Mouse (Mus musculus): ENCODE measurements at regions not wholly inside any gene's neighbourhood (a gene's known extent, or its start where the extent isn't known, plus 50 kb on each side); places are given as distances from the start of the nearest gene placed in this dataset.

DNA sequence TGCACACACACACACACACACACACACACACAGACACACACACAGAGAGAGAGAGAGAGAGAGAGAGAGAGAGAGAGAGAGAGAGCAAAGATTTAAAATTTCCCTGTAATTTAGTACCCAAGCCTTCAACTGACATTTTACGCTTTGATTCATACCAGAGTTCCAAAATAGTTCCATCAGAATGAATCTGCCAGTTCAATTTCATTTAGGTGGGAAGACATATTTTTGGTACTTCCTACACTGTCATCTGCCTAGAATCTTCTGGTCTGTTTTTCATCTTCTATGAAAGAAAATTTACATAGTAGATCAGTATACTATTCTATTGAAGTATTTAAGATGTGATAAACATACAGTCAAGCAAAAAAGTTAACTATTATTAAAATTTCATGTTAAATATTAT, 1177.4 kb downstream of the Zpld1 start:
- intact Hi-C loops (cut with DNase I): no loop called here

DNA sequence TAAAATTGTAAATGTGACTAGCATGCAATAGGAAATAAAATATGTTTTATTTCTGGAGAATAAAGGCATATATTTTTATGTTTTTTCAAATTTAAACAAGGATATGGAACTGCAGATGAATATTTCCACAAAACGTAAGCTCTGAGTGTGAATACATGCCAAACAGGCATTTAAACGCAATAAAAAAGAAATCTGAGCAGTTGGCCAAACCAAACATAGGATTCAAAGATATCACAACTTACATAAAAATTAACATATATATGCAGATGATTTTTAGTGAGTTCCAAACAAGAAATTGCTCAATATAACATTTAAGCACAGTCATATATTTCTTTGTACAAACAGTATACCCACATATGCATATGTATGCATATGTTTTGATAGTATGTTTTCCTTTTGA, 1199.1 kb downstream of the Zpld1 start:
- intact Hi-C loops (cut with DNase I): no loop called here
- no peak for DNase-seq (ENCODE audit: low spot score in 2 of 2)

More for the DNA sequence above, 1177.4 kb downstream of the Zpld1 start:
- DNase-seq (ENCODE audit: low spot score in 2 of 2): peak in 1 of 2 experiments; percentile 2

DNA sequence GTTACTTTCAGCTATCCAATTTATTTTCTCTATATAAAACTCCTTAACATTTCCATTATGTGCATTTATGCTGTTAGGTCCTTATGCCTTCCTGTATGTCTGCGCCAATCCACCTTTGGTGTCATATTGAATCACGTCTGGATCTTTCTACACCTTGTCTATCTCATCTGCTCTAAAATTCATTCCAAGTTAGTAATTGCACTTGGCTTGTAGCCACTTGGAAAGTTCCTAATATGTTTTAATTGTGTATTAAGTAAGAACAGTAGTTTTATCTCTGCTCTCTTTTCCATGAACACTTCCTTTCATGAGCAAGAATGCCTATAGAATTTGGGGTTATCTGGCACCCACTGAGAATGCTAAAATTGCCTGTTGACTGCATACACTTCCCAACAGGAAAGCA, 1205.6 kb downstream of the Zpld1 start:
- DNase-seq (ENCODE audit: low spot score in 2 of 2): no peak

DNA sequence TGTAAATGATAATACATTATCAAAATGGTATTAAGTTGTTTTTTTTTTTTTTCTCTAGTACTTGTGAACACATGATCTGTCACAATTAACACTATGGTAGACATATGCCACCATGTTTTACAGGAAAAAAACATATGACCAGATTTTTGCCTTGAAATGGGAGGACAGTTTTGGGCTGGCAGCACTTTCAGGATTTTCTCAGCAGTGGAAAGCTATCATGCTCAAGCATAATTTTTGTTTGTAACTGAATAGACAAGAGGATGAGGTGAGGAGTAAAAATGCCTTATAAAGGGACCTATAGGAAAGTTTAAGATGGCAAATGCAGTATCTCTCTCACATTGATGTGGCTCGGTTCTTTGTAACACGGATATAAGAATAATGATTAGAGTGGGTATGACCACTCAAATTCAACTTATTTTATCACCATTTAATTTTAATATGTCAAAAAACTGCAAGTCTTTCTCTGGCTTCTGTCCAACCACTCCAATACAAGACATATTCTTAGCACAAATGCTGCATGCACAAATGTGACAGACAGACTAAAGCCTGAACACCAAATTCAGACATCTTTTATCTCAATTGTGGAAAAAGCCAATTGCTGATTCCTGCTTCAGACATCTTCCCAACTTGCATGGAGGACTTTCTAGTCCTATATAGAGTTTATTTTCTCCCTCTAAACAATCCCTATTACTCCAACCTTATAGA, 1206.6 kb downstream of the Zpld1 start:
- intact Hi-C loops (cut with DNase I): no loop called here
- DNase-seq (ENCODE audit: low spot score in 2 of 2): no peak

More for the DNA sequence above, 1205.6 kb downstream of the Zpld1 start:
- intact Hi-C loops (cut with DNase I): no loop called here

DNA sequence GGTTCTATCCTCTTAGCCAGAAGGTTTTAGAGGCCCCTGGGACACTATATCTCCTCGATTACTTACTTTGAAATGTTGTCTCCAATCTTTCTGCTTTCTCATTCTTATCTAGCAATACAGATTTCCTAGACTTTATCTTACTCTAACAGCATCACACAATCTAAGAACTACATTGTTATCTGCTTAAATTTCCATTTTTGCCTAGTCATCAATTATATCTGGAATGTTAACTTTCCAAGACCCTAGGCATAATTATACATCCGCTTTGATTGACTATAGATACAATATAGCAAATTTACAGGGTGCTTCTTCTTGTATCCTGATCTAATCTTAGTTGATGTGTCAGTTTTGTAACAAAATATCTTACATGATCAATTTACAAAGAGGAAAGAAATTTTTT, 1217.3 kb downstream of the Zpld1 start:
- no peak for DNase-seq (ENCODE audit: low spot score in 2 of 2)
- intact Hi-C loops (cut with DNase I): no loop called here

DNA sequence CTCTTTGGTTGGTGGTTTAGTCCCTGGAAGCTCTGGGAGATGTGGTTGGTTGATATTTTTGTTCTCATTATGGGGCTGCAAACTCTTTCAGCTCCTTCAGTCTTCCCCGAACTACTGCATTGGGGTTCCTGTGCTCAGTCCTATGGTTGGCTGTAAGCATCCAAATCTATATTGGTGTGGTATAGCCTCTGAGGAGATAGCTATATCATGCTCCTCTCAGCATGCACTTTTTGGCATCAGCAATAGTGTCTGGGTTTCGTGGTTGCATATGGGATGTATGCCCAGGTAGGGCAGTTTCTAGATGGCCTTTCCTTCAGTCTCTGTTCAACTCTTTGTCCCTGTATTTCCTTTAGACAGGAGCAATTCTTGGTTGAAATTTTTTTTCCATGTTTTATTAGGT, 1250.0 kb downstream of the Zpld1 start:
- no peak for DNase-seq (ENCODE audit: low spot score in 2 of 2)
- intact Hi-C loops (cut with DNase I): no loop called here

DNA sequence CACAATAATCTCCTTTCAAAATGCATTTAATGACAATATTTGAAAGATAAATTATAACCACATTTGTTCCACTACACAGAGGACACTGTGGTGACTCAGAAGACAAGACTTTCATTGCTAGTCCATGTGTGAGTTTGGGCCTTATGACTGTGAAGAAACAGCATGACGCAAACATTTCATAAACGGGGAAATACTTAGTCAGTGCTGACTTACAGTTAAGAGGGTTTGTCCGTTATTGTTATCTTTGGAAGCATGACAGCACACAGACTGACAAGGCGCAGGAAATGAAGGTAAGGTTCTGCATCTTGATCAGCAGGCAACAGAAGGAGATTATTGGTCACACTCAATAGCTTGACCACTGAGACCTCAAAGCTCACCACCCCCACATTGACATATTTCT, 1255.8 kb downstream of the Zpld1 start:
- no peak for DNase-seq (ENCODE audit: low spot score in 2 of 2)
- intact Hi-C loops (cut with DNase I): no loop called here

DNA sequence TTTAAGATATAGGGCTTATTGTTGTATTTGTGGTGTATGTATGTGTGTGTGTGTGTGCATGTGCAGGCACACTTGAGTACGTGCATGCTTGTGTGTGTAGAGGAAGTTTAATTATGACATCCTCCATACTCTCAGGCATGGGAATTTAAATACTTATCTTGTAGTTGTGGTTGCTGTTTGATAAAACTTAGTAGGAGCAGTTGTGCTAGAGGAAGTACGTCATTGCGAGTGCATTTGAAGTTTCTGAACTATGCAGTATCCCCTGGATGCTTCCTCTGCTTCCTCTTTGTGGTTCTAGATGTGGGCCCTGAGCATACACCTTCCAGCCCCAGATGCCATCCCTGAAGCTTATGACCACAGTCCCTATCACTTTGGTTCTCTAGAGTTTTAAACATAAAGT, 1281.5 kb downstream of the Zpld1 start:
- intact Hi-C loops (cut with DNase I): no loop called here
- DNase-seq (ENCODE audit: low spot score in 2 of 2): no peak

DNA sequence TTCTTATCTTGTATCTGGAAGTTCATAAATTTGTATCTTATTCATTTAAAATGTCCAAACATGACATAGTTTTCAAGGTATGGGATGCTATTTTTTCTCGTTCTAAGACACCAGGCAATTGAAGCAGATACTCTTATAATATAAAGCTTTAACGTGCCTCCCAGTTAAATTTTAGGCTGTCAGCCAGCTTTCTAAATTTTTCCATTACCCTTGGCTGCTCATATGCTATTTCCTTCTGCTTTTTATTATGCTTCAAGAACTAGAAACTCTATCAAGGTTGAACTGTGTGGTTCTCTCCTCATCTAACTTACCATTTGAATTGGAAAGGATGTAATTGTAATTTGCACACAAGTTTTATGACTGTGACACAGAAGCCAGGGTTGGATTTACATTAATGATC, 1324.1 kb downstream of the Zpld1 start:
- no peak for DNase-seq (ENCODE audit: low spot score in 2 of 2)
- intact Hi-C loops (cut with DNase I): no loop called here

DNA sequence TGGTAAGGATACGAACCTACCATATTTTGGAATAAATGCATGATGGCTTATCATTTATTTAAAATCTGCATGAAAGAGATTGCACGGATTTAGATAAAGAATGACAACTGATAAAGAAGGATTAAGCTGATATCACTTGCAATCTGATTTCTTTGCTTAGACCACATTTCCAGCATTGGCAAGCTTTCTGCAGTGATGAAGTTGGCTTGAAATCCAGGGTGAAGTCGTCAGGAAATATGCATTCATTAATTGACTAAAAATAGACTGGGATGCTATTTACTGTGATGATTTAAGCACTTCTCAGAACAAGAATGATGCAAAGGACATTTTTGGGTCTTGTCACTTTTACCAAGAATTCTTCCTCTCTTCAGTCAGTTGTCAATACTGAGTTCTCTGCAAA, 1341.1 kb downstream of the Zpld1 start:
- DNase-seq (ENCODE audit: low spot score in 2 of 2): no peak
- intact Hi-C loops (cut with DNase I): no loop called here

- no peak for DNase-seq (ENCODE audit: low spot score in 2 of 2)
- intact Hi-C loops (cut with DNase I): no loop called here
These were observed 1352.5 kb downstream of the Zpld1 start for GRCm38 (mm10) chr16:53945303-53945702.

DNA sequence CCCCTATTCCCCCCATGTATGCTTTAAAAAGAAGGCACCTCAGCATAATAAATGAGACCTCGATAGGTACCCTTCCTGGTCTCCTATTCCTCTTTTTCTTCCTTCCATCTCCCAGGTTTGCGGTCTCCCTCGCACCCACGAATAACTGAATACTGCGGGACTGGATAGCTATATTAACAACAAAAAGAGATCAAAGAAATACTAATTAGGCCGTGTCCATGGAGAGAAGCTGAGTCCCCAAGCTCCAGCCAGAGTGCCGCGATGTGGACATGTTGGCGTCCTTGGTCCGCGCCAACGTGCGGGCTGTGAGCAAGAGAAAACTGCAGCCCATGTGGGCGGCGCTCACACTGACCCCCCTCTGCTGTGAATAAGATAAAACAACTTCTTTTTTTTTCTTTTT, 1382.0 kb downstream of the Zpld1 start:
- intact Hi-C loops (cut with DNase I): no loop called here

DNA sequence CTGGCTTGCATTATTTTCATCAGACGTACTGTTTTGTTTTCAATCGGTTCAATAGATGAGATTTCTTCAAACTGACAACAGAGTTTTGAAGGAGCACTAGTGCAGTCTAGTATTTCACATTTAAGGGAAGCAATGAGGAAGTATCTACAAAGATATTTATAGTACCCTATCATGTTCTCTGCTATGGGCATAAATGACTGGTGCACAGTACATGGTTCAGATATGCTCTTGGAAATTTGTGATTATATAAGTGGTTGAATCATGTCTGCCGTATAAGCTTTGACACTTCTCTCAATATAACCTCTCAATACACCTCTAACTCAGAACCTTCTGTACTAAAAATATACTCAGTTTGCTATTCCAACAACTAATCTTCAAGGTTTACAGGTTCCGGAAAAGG, 1390.7 kb downstream of the Zpld1 start:
- DNase-seq (ENCODE audit: low spot score in 2 of 2): no peak
- intact Hi-C loops (cut with DNase I): no loop called here

More for the DNA sequence above, 1382.0 kb downstream of the Zpld1 start:
- no peak for DNase-seq (ENCODE audit: low spot score in 2 of 2)

- intact Hi-C loops (cut with DNase I): no loop called here
- DNase-seq (ENCODE audit: low spot score in 2 of 2): no peak
These were observed 1394.0 kb downstream of the Zpld1 start for GRCm38 (mm10) chr16:53903795-53904194.

DNA sequence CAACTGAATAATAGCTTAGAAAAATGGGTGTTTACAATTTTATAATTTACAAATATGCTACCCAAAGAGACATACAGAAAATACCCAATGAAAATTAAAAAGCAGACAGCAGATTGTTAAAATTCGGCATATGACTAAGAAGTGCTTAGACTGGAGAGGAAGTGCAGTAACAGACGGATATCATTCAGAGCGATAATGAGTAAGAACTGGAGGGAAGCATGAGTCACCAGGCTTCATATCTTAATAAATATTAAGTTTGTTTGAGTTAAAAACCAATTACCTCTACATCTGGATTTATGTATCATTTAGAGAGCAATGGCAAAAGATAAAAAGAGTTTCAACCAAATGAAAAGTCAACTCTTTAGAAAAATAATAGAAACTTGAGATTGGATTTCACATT, 1413.5 kb upstream of the Alcam start:
- intact Hi-C loops (cut with DNase I): no loop called here
- no peak for DNase-seq (ENCODE audit: low spot score in 2 of 2)

- intact Hi-C loops (cut with DNase I): no loop called here
- no peak for DNase-seq (ENCODE audit: low spot score in 2 of 2)
These were observed 1386.8 kb upstream of the Alcam start for GRCm38 (mm10) chr16:53840678-53841077.

Small RNAs in the stretch of these regions (microRNA-seq; reads per million reads assigned to microRNA genes)
- 0 reads per million in 2 experiments for gene Gm25041
